Mouse (Mus musculus) layer of hippocampus, postnatal 25 days (tissue): Measurements from ENCODE around the gene C1ql4. TPM values are rescaled to one million over a fixed set of nuclear protein-coding genes. Genes with fewer than 3 reads are reported as not detected.
"Not testable (repeated sequence)": the region's sequence is repeated elsewhere in the genome, so short reads cannot be mapped to it uniquely, and the experiment has no call there.

Experiments used
- DNase-seq, 2 experiments: peaks; one replicate each; pipeline ENCODE4 v3.0.0; 2022; ENCODE audit warnings: mixed read lengths in 2 of 2, low spot score in 1 of 2; ENCODE audit errors: extremely low spot score in 1 of 2
- total RNA-seq, 2 experiments: library from RNA; stranded (reverse); gene quantifications; 2 replicates each; pipeline ENCODE4 v1.2.3; 2021

Gene C1ql4
- total RNA-seq, 2 experiments from 2014 or later, result not detected

GRCm38 (mm10) chr15:99078181-99078910 is 9.3 kb downstream of the C1ql4 start:
- no peak for DNase-seq

GRCm38 (mm10) chr15:99076011-99076410 is 11.6 kb downstream of the C1ql4 start:
- DNase-seq, result not testable (repeated sequence)

- peak; percentile 95 to 98 for DNase-seq
Observed at GRCm38 (mm10) chr15:99074600-99075333, 12.8 kb downstream of the C1ql4 start.

GRCm38 (mm10) chr15:99074019-99074599 is 13.5 kb downstream of the C1ql4 start, which contains the start of gene Troap:
Troap (plus strand) TSS chr15:99074575.
- DNase-seq, result no peak

- no peak for DNase-seq
Observed at GRCm38 (mm10) chr15:99071988-99072387, 15.6 kb downstream of the C1ql4 start.

- DNase-seq, result no peak
Observed at GRCm38 (mm10) chr15:99065557-99066165, 22.0 kb downstream of the C1ql4 start.

- peak in 1 of 2 experiments; percentile 15 for DNase-seq
Observed at GRCm38 (mm10) chr15:99056332-99056731, 31.3 kb downstream of the C1ql4 start.

GRCm38 (mm10) chr15:99055511-99055961 is 32.1 kb downstream of the C1ql4 start:
- peak in 1 of 2 experiments; percentile 39 for DNase-seq

GRCm38 (mm10) chr15:99055040-99055439 is 32.6 kb downstream of the C1ql4 start, which contains the start of gene Prph:
Prph (plus strand) TSS chr15:99055174.
- DNase-seq, result no peak

GRCm38 (mm10) chr15:99053373-99053772 is 34.2 kb downstream of the C1ql4 start:
- DNase-seq, result no peak

GRCm38 (mm10) chr15:99049473-99050253 is 38.0 kb downstream of the C1ql4 start:
- DNase-seq, result peak in 1 of 2 experiments; percentile 46

GRCm38 (mm10) chr15:99045734-99046133 is 41.9 kb downstream of the C1ql4 start:
- not testable (repeated sequence) for DNase-seq

- DNase-seq, result no peak
Observed at GRCm38 (mm10) chr15:99044854-99045253, 42.8 kb downstream of the C1ql4 start.

- DNase-seq, result no peak
Observed at GRCm38 (mm10) chr15:99042334-99042733, 45.3 kb downstream of the C1ql4 start.

- no peak for DNase-seq
Observed at GRCm38 (mm10) chr15:99040920-99041856, 46.4 kb downstream of the C1ql4 start.

- no peak for DNase-seq
Observed at GRCm38 (mm10) chr15:99039996-99040919, 47.4 kb downstream of the C1ql4 start.

- DNase-seq, result no peak
Observed at GRCm38 (mm10) chr15:99039306-99039705, 48.3 kb downstream of the C1ql4 start.

GRCm38 (mm10) chr15:99038797-99039196 is 48.8 kb downstream of the C1ql4 start:
- DNase-seq, result no peak
